Mouse (Mus musculus) ES-Bruce4 (cell line): ENCODE measurements around the gene Psenen.

Source experiments
- CTCF ChIP-seq: IDR thresholded peaks from one replicate; pipeline ENCODE4 v1.8.1; 2011; ENCODE audit warnings: low read depth, low read length
- EP300 ChIP-seq: IDR thresholded peaks from 2 replicates; pipeline ENCODE4 v1.6.1; 2011; ENCODE audit warnings: low read depth, low read length; ENCODE audit not compliant: insufficient read depth
- POLR2A ChIP-seq: IDR thresholded peaks from one replicate; pipeline ENCODE4 v1.8.1; 2011; ENCODE audit warnings: low read length; ENCODE audit not compliant: insufficient read depth

DNA sequence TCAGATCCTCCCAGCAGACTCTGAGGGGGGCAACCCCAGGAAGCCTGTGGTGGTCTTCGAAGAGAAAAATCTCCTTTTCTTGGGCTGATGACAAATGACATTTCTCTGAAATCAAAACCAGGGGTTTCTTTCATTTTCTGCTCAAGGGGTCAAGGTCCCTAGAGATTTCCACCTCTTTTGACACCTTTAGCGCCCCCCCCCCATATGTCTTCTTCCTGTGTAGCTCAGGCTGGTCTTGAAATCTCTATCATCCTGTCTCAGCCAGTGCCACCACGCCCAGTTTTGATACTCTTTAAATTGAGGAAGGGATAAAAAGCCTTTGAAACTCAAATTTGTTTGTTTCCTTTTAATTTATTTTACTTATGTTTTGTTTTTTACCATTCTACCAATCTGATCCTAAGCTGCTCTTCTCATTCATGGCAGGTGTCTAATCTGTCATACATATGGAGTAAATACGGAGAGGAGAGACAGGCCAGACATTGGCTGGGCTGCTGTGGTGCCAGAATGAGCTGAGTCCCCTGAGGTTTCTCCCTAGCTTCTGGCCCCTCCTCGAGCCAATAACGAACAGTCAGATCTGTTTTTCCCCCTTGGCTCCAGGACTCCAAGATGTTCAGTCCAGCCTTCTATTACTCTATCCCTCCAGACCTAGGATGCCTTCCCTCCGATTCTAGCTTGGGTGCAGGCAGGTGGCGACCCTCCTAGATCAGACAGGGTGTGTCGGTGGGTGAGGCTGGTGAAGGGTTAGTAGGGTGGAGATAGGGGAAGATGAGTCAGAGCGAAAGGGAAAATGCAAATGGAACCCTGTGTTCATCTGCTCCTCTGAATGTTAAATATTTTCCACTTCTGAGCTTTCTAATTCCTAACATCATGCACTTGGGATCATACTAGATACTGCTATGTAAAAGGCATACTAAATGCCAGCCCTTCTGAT lies 30.4 kb upstream of the Psenen start:
- no peak for TF ChIP-seq CTCF
- TF ChIP-seq POLR2A: no peak
- no peak for TF ChIP-seq EP300
